Comparison of ENCODE assay signal across 13 mouse cellular contexts in genomic region chr2:52561137-52561536, GRCm38 (mm10).
"Had no signal": no experiment of that assay in that cellular context is flagged by ENCODE, and none has a peak within 500 bp of the region (broad histone marks: within the 10 kb centered on the region; RNA-seq: fewer than 3 reads in every experiment).

No protein-coding gene starts in this region.

- H3K9ac ChIP-seq: kidney, embryonic 15.5 days; liver, embryonic 13.5 days; lung, embryonic 14.5 days; midbrain, embryonic 12.5 days had no signal

- H3K4me3 ChIP-seq: kidney, embryonic 15.5 days; left cerebral cortex, adult 2 months; liver, embryonic 13.5 days; midbrain, embryonic 12.5 days; myocyte had no signal

- H3K9me3 ChIP-seq: kidney, embryonic 15.5 days; liver, embryonic 13.5 days; midbrain, embryonic 12.5 days had no signal

- H3K4me2 ChIP-seq: kidney, embryonic 15.5 days; liver, embryonic 13.5 days; lung, embryonic 14.5 days; midbrain, embryonic 12.5 days had no signal

- H3K36me3 ChIP-seq: kidney, embryonic 15.5 days; liver, embryonic 13.5 days; midbrain, embryonic 12.5 days had no signal

- ATAC-seq: lung, postnatal 0 days; midbrain, embryonic 16.5 days had no signal

- H3K27me3 ChIP-seq: kidney, embryonic 15.5 days; liver, embryonic 13.5 days; midbrain, embryonic 12.5 days had no signal

- DNase-seq: kidney, postnatal 10 days; kidney, postnatal 36 days; layer of hippocampus, postnatal 36 days; liver, embryonic 13.5 days; lung, embryonic 14.5 days; thymus, adult 2 months had no signal

- H3K27ac ChIP-seq: kidney, embryonic 15.5 days; left cerebral cortex, adult 2 months; liver, embryonic 13.5 days; macrophage; midbrain, embryonic 12.5 days had no signal
